Mouse (Mus musculus) heart, embryonic 14.5 days (tissue): ENCODE results near the gene Eif4a2. TPM values are rescaled to one million over a fixed set of nuclear protein-coding genes. Genes with fewer than 3 reads are reported as not detected.

Experiments
- ATAC-seq: fragments of 200-750 bp; cut with Nextera tagmentation; 2 replicates; pipeline ENCODE4 v1.8.0; 2017; ENCODE audit warnings: low read depth, moderate TSS enrichment; ENCODE audit not compliant: insufficient number of reproducible peaks, insufficient read depth, low FRiP score
- H3K27ac ChIP-seq, 2 experiments: fragments of 200-500 bp in 1 of 2; fragments of 300-500 bp in 1 of 2; sonication (generic) in 1 of 2; replicated peaks in 1 of 2; 2 replicates each; pipeline ENCODE4 v1.5.1; 2012 to 2014; ENCODE audit warnings: low read depth in 2 of 2, low read length in 2 of 2, control low read depth in 1 of 2, mild to moderate bottlenecking in 1 of 2, mixed read lengths in 1 of 2; ENCODE audit not compliant: control insufficient read depth in 1 of 2, insufficient read depth in 1 of 2
- H3K27me3 ChIP-seq: fragments of 300-500 bp; sonication (generic); 2 replicates; pipeline ENCODE4 v1.6.1; 2014; ENCODE audit warnings: mild to moderate bottlenecking, low read length, control low read depth; ENCODE audit not compliant: control insufficient read depth, insufficient read depth
- H3K36me3 ChIP-seq: fragments of 300-500 bp; sonication (generic); 2 replicates; pipeline ENCODE4 v1.6.1; 2014; ENCODE audit warnings: mild to moderate bottlenecking, control low read depth, low read length, mixed read lengths; ENCODE audit not compliant: control insufficient read depth, insufficient read depth
- H3K4me1 ChIP-seq, 2 experiments: fragments of 200-500 bp in 1 of 2; fragments of 300-500 bp in 1 of 2; sonication (generic) in 1 of 2; 2 replicates each; pipeline ENCODE4 v1.6.1; 2012 to 2014; ENCODE audit warnings: low read length in 2 of 2, control low read depth in 1 of 2, mixed read lengths in 1 of 2; ENCODE audit not compliant: control insufficient read depth in 2 of 2, insufficient read depth in 2 of 2
- H3K4me2 ChIP-seq: fragments of 300-500 bp; sonication (generic); 2 replicates; pipeline ENCODE4 v1.6.1; 2014; ENCODE audit warnings: mild to moderate bottlenecking, low read length
- H3K4me3 ChIP-seq, 2 experiments: fragments of 200-500 bp in 1 of 2; fragments of 300-500 bp in 1 of 2; sonication (generic) in 1 of 2; 2 replicates each; pipeline ENCODE4 v1.5.1; 2012 to 2014; ENCODE audit warnings: low read length in 2 of 2, mild to moderate bottlenecking in 2 of 2, control low read depth in 1 of 2, low read depth in 1 of 2, moderate library complexity in 1 of 2; ENCODE audit not compliant: control insufficient read depth in 1 of 2, insufficient read depth in 1 of 2
- H3K9ac ChIP-seq: fragments of 300-500 bp; sonication (generic); 2 replicates; pipeline ENCODE4 v1.6.1; 2014; ENCODE audit warnings: mild to moderate bottlenecking, low read length
- H3K9me3 ChIP-seq: fragments of 300-500 bp; sonication (generic); 2 replicates; pipeline ENCODE4 v1.6.1; 2016; ENCODE audit warnings: low read length, control low read depth; ENCODE audit not compliant: control insufficient read depth
- WGBS: fragments of 180-500 bp; shearing (Covaris S2); extraction: QIAGEN DNeasy Blood & Tissue Kit; methylation state at CpG from one replicate; pipeline ENCODE4 v1.1.7; 2014; 5-methylcytosine and 5-hydroxymethylcytosine counted together
- polyA plus RNA-seq: library from polyadenylated mRNA; unstranded; fragments of >200 nt; fragmentation: Nextera tagmentation; extraction: Ambion mirVana; gene quantifications from 2 replicates; pipeline ENCODE4 v1.2.1, GENCODE M21; 2014

The Eif4a2 gene
- polyA plus RNA-seq, 1 experiment from 2014 or later: 182 TPM

GRCm38 (mm10) chr16:23127673-23128375 lies 20.6 kb downstream of the Eif4a2 start, which contains the start of gene Rfc4:
Gene Rfc4 (minus strand): TSS chr16:23127737.
- Histone ChIP-seq H3K27ac (peak within 1 kb of the TSS; percentile 86 to 98), H3K27me3 (no peaks in the 10 kb centered on the region), H3K4me1 (peaks cover 0 to 19% of the 10 kb centered on the region in 2 experiments; a peak in 2 of 4 replicates), H3K4me3 (peak within 1 kb of the TSS; percentile 54 to 82), H3K4me2 (peak within 1 kb of the TSS; percentile 90), H3K36me3 (peaks cover 21% of the 10 kb centered on the region), H3K9ac (peak within 1 kb of the TSS; percentile 94), H3K9me3 (no peaks in the 10 kb centered on the region)
- WGBS: under 1% methylated on average over 51 of the region's 51 CpGs
- peak; percentile 85 for ATAC-seq

- Histone ChIP-seq H3K27ac (no peak overlapping the region), H3K9me3 (no peaks in the 10 kb centered on the region), H3K9ac (no peak overlapping the region), H3K36me3 (0 out of 2 replicates have a peak, but pooled peaks cover 2% of the 10 kb centered on the region), H3K27me3 (no peaks in the 10 kb centered on the region), H3K4me3 (no peak overlapping the region), H3K4me2 (no peak overlapping the region), H3K4me1 (peaks cover 0 to 19% of the 10 kb centered on the region in 2 experiments; a peak in 2 of 4 replicates)
- ATAC-seq: no peak
- WGBS: 87% methylated on average over 3 of the region's 3 CpGs
These were observed 23.1 kb downstream of the Eif4a2 start for GRCm38 (mm10) chr16:23130303-23130702.

GRCm38 (mm10) chr16:23132336-23132735 lies 25.1 kb downstream of the Eif4a2 start:
- Histone ChIP-seq H3K36me3 (no peaks in the 10 kb centered on the region), H3K9ac (no peak overlapping the region), H3K9me3 (no peaks in the 10 kb centered on the region), H3K27ac (no peak overlapping the region), H3K27me3 (no peaks in the 10 kb centered on the region), H3K4me3 (no peak overlapping the region), H3K4me1 (peaks cover 0 to 7% of the 10 kb centered on the region in 2 experiments; a peak in 2 of 4 replicates), H3K4me2 (no peak overlapping the region)
- no peak for ATAC-seq
- 93% methylated on average over 1 of the region's 1 CpGs for WGBS

- 22% methylated on average over 11 of the region's 11 CpGs for WGBS
- ATAC-seq: no peak
- no peaks in the 10 kb centered on the region for H3K36me3 ChIP-seq
- 0 out of 2 replicates have a peak overlapping the region, but pooled peaks have one; percentile 11 for H3K4me2 ChIP-seq
- no peaks in the 10 kb centered on the region for H3K9me3 ChIP-seq
- H3K27me3 ChIP-seq: no peaks in the 10 kb centered on the region
- H3K9ac ChIP-seq: no peak overlapping the region
- H3K4me3 ChIP-seq: no peak overlapping the region
- H3K27ac ChIP-seq: no peak overlapping the region
- H3K4me1 ChIP-seq: no peaks in the 10 kb centered on the region
These were observed 28.3 kb downstream of the Eif4a2 start for GRCm38 (mm10) chr16:23135421-23136149.

- Histone ChIP-seq H3K4me1 (no peaks in the 10 kb centered on the region), H3K9ac (no peak overlapping the region), H3K27ac (no peak overlapping the region), H3K36me3 (no peaks in the 10 kb centered on the region), H3K9me3 (no peaks in the 10 kb centered on the region), H3K4me3 (no peak overlapping the region), H3K27me3 (no peaks in the 10 kb centered on the region), H3K4me2 (no peak overlapping the region)
- WGBS: 37% methylated on average over 4 of the region's 4 CpGs
- ATAC-seq: no peak
These were observed 29.2 kb downstream of the Eif4a2 start for GRCm38 (mm10) chr16:23136406-23136970.

GRCm38 (mm10) chr16:23140911-23141310 lies 33.7 kb downstream of the Eif4a2 start:
- no peaks in the 10 kb centered on the region for H3K36me3 ChIP-seq
- ATAC-seq: no peak
- WGBS: 91% methylated on average over 3 of the region's 3 CpGs

GRCm38 (mm10) chr16:23144326-23144725 lies 37.1 kb downstream of the Eif4a2 start:
- WGBS: 84% methylated on average over 7 of the region's 7 CpGs
- Histone ChIP-seq H3K9me3 (no peaks in the 10 kb centered on the region), H3K36me3 (no peaks in the 10 kb centered on the region), H3K9ac (no peak overlapping the region), H3K4me1 (peaks cover 2 to 9% of the 10 kb centered on the region in 2 experiments; a peak in 1 of 4 replicates), H3K27ac (no peak overlapping the region), H3K4me3 (no peak overlapping the region), H3K4me2 (no peak overlapping the region), H3K27me3 (no peaks in the 10 kb centered on the region)
- no peak for ATAC-seq

More at GRCm38 (mm10) chr16:23140911-23141310, 33.7 kb downstream of the Eif4a2 start:
- H3K4me2 ChIP-seq: no peak overlapping the region
- H3K4me1 ChIP-seq: 0 out of 4 replicates have a peak, but pooled peaks cover 0 to 6% of the 10 kb centered on the region in 2 experiments
- no peaks in the 10 kb centered on the region for H3K9me3 ChIP-seq
- H3K27ac ChIP-seq: no peak overlapping the region
- H3K9ac ChIP-seq: no peak overlapping the region
- H3K4me3 ChIP-seq: no peak overlapping the region
- no peaks in the 10 kb centered on the region for H3K27me3 ChIP-seq
